Mouse (Mus musculus): ENCODE data around the gene Mllt3. TPM values are rescaled to one million over a fixed set of nuclear protein-coding genes. Genes with fewer than 3 reads are reported as not detected.

Mllt3 gene
- polyA plus RNA-seq, 1 experiment from 2014 or later, result 27.5 TPM

- Histone ChIP-seq H3K4me3 (ENCODE audit: low read length) (no peak overlapping the region), H3K36me3 (ENCODE audit: insufficient read depth, low read length) (no peaks in the 10 kb centered on the region), H3K4me2 (replicated peaks; ENCODE audit: low read depth, low read length) (no peak overlapping the region), H3K4me1 (ENCODE audit: insufficient read depth, low read length) (peaks cover 12% of the 10 kb centered on the region; the same call in 1 of the 2 replicates), H3K27ac (ENCODE audit: low read length) (no peak overlapping the region), H3K9me3 (ENCODE audit: low read length) (no peaks in the 10 kb centered on the region), H3K27me3 (ENCODE audit: insufficient read depth, low read length) (no peaks in the 10 kb centered on the region), H3K9ac (replicated peaks; ENCODE audit: low read length) (no peak overlapping the region)
- WGBS, result 61% methylated on average over 4 of the region's 4 CpGs
- no peak for ATAC-seq (ENCODE audit: low FRiP score, low TSS enrichment)
Observed at GRCm38 (mm10) chr4:87902584-87902983, 130.6 kb downstream of the Mllt3 start.

DNA sequence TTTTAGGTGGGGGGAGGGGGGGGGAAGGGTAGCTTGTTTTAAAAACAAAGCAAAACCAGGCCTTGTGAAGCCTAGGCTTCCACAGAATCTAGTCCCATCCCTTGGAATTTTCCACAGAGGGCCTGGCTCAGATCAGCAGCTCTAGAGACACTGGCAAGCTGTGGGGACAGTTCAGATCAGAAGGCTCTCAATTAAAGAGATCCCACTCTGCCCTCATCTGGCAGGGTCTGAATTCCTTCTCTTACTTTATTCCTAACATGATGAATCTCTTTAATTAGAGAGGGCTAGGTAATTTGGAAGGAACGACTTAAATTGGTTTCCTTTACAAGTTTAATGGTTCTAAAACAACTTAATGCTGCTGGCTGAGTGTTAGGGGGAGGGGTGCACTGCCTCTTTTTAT, 132.0 kb downstream of the Mllt3 start:
- no peaks in the 10 kb centered on the region for H3K27me3 ChIP-seq (ENCODE audit: insufficient read depth, low read length)
- 0 out of 2 replicates have a peak, but pooled peaks have one; percentile 54 for ATAC-seq (ENCODE audit: low FRiP score, low TSS enrichment)
- H3K27ac ChIP-seq (ENCODE audit: low read length), result no peak overlapping the region
- peaks cover 12% of the 10 kb centered on the region; the same call in 1 of the 2 replicates for H3K4me1 ChIP-seq (ENCODE audit: insufficient read depth, low read length)
- no peaks in the 10 kb centered on the region for H3K36me3 ChIP-seq (ENCODE audit: insufficient read depth, low read length)
- H3K9me3 ChIP-seq (ENCODE audit: low read length), result no peaks in the 10 kb centered on the region
- H3K4me3 ChIP-seq (ENCODE audit: low read length), result no peak overlapping the region
- H3K9ac ChIP-seq (replicated peaks; ENCODE audit: low read length), result no peak overlapping the region
- H3K4me2 ChIP-seq (replicated peaks; ENCODE audit: low read depth, low read length), result no peak overlapping the region
- 0% methylated on average over 1 of the region's 1 CpGs for WGBS

- ATAC-seq (ENCODE audit: low FRiP score, low TSS enrichment), result no peak
- Histone ChIP-seq H3K4me3 (ENCODE audit: low read length) (no peak overlapping the region), H3K9ac (replicated peaks; ENCODE audit: low read length) (no peak overlapping the region), H3K36me3 (ENCODE audit: insufficient read depth, low read length) (no peaks in the 10 kb centered on the region), H3K4me2 (replicated peaks; ENCODE audit: low read depth, low read length) (no peak overlapping the region), H3K27ac (ENCODE audit: low read length) (no peak overlapping the region), H3K9me3 (ENCODE audit: low read length) (no peaks in the 10 kb centered on the region), H3K4me1 (ENCODE audit: insufficient read depth, low read length) (no peaks in the 10 kb centered on the region), H3K27me3 (ENCODE audit: insufficient read depth, low read length) (no peaks in the 10 kb centered on the region)
- WGBS, result 81% methylated on average over 3 of the region's 3 CpGs
Observed at GRCm38 (mm10) chr4:87893498-87893897, 139.7 kb downstream of the Mllt3 start.

DNA sequence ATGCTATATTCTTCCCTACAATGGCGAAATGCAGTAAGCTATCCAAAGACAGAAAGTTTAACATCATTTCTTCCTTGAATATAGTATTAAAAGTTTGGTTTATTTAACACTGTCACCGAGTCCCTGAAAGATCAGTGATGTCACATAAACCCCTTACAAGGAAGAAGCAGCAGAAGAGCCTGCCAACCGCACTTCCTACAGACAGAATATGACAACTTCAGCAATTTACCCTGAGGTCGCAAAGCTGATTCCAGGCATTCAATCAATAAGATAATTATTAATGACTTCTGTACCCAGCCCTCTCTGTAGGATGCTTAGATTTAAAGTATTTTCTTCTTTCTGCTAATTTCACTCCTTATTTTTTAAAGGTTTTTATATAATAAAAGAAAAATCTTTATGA, 140.2 kb downstream of the Mllt3 start:
- 89% methylated on average over 4 of the region's 4 CpGs for WGBS
- no peak overlapping the region for H3K9ac ChIP-seq (replicated peaks; ENCODE audit: low read length)
- ATAC-seq (ENCODE audit: low FRiP score, low TSS enrichment), result no peak

DNA sequence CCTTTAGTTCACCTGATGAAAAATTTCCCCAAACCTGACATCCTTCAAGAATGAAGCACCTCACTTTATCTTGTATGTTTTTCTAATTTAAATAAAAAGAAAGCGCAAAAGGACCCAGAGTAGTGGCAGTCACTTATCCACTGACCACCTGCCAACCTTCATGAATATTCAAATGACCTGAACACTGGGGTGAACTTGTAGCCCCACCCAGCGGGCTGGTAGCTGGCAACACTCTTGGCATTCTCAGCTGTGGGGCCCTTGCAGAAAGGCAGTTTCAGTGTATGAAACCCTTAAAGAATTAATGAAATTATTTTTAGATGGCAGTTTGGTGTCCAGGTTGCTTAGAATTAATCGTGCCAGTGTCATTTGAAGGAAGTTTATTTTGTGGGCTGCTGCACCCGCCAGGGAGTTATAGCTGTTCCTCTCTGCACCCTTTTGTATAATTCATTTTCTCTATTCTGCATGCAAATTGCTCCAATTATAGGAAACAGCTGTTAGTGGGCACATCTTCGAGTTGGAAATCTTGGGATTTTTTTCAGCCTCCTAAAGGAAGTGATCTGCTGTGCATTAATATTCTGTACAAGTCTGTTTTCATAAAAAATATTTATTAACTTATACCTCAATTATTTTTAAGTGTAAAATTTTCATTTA, 149.8 kb downstream of the Mllt3 start:
- no peak overlapping the region for H3K9ac ChIP-seq (replicated peaks; ENCODE audit: low read length)
- H3K4me2 ChIP-seq (replicated peaks; ENCODE audit: low read depth, low read length), result no peak overlapping the region
- no peaks in the 10 kb centered on the region for H3K4me1 ChIP-seq (ENCODE audit: insufficient read depth, low read length)
- ATAC-seq (ENCODE audit: low FRiP score, low TSS enrichment), result no peak
- H3K9me3 ChIP-seq (ENCODE audit: low read length), result no peaks in the 10 kb centered on the region
- 82% methylated on average over 5 of the region's 5 CpGs for WGBS
- H3K27me3 ChIP-seq (ENCODE audit: insufficient read depth, low read length), result no peaks in the 10 kb centered on the region
- no peak overlapping the region for H3K4me3 ChIP-seq (ENCODE audit: low read length)
- H3K27ac ChIP-seq (ENCODE audit: low read length), result no peak overlapping the region
- H3K36me3 ChIP-seq (ENCODE audit: insufficient read depth, low read length), result no peaks in the 10 kb centered on the region

More for the DNA sequence above, 140.2 kb downstream of the Mllt3 start:
- Histone ChIP-seq H3K27ac (ENCODE audit: low read length) (no peak overlapping the region), H3K4me3 (ENCODE audit: low read length) (no peak overlapping the region), H3K9me3 (ENCODE audit: low read length) (no peaks in the 10 kb centered on the region), H3K27me3 (ENCODE audit: insufficient read depth, low read length) (no peaks in the 10 kb centered on the region), H3K4me2 (replicated peaks; ENCODE audit: low read depth, low read length) (no peak overlapping the region), H3K36me3 (ENCODE audit: insufficient read depth, low read length) (no peaks in the 10 kb centered on the region), H3K4me1 (ENCODE audit: insufficient read depth, low read length) (no peaks in the 10 kb centered on the region)

DNA sequence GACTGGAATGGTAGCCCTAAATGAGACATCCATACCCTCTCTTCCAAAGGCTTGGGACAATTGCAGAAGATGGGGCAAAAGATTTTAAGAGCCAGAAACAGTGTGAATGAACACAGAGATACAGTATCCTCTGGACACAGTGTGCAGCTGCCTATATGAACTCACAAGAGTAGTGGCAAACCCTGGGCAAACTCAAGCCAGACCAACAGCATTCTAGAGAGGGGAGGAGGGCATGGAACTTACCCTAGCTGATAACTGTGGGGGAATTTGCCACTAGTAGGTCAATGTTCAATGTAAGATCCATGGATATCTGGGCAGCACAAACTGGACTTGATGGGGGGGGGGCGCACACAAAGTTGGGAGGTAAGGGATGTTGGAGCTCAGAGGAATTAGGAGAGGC, 151.2 kb downstream of the Mllt3 start:
- Histone ChIP-seq H3K36me3 (ENCODE audit: insufficient read depth, low read length) (no peaks in the 10 kb centered on the region), H3K27ac (ENCODE audit: low read length) (no peak overlapping the region), H3K4me3 (ENCODE audit: low read length) (no peak overlapping the region), H3K4me1 (ENCODE audit: insufficient read depth, low read length) (no peaks in the 10 kb centered on the region), H3K4me2 (replicated peaks; ENCODE audit: low read depth, low read length) (no peak overlapping the region), H3K9me3 (ENCODE audit: low read length) (no peaks in the 10 kb centered on the region), H3K27me3 (ENCODE audit: insufficient read depth, low read length) (no peaks in the 10 kb centered on the region), H3K9ac (replicated peaks; ENCODE audit: low read length) (no peak overlapping the region)
- no peak for ATAC-seq (ENCODE audit: low FRiP score, low TSS enrichment)
- WGBS, result 100% methylated on average over 1 of the region's 1 CpGs

DNA sequence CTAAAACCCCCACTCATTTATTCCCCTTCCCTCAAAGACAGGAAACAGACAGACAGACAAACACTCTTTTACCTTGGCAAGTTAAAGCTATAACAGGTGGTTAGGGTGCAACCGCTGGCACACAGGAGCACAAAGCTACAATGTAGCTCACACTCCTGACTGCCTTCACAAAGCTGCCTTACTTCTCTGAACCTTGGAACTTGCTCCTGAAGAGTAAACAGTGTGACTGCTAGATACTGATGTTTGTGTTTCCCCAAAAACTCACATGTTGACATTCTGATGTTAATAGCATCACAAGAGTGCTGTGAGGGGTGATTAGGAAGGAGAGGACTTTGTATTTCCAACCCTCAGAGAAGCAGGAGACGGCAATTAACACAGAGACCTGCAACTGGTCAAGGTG, 151.6 kb downstream of the Mllt3 start:
- H3K4me1 ChIP-seq (ENCODE audit: insufficient read depth, low read length), result no peaks in the 10 kb centered on the region
- WGBS, result 93% methylated on average over 2 of the region's 2 CpGs
- H3K36me3 ChIP-seq (ENCODE audit: insufficient read depth, low read length), result no peaks in the 10 kb centered on the region
- no peaks in the 10 kb centered on the region for H3K9me3 ChIP-seq (ENCODE audit: low read length)
- ATAC-seq (ENCODE audit: low FRiP score, low TSS enrichment), result no peak
- no peak overlapping the region for H3K9ac ChIP-seq (replicated peaks; ENCODE audit: low read length)
- no peaks in the 10 kb centered on the region for H3K27me3 ChIP-seq (ENCODE audit: insufficient read depth, low read length)
- no peak overlapping the region for H3K4me3 ChIP-seq (ENCODE audit: low read length)
- no peak overlapping the region for H3K4me2 ChIP-seq (replicated peaks; ENCODE audit: low read depth, low read length)
- no peak overlapping the region for H3K27ac ChIP-seq (ENCODE audit: low read length)

DNA sequence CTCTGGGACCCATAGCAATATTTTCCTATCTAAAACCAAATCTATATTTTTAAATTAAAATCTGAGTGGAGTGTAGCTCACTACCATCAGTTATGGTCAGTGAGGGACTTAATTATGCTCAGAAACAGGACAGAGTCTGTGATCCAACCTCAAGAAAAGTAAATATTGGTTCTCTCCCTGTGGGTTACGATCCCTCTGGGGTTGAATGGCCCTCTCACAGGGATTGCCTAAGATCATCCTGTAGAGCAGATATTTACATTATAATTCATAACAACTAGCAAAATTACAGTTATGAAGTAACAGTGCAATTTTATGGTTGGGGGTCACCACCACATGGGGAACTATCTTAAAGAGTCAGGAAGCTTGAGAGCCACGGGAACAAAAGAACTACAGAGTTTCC, 152.9 kb downstream of the Mllt3 start:
- H3K4me2 ChIP-seq (replicated peaks; ENCODE audit: low read depth, low read length), result no peak overlapping the region
- no peaks in the 10 kb centered on the region for H3K36me3 ChIP-seq (ENCODE audit: insufficient read depth, low read length)
- no peak overlapping the region for H3K4me3 ChIP-seq (ENCODE audit: low read length)
- H3K9ac ChIP-seq (replicated peaks; ENCODE audit: low read length), result no peak overlapping the region
- H3K9me3 ChIP-seq (ENCODE audit: low read length), result no peaks in the 10 kb centered on the region
- no peaks in the 10 kb centered on the region for H3K27me3 ChIP-seq (ENCODE audit: insufficient read depth, low read length)
- 80% methylated on average over 2 of the region's 2 CpGs for WGBS
- ATAC-seq (ENCODE audit: low FRiP score, low TSS enrichment), result no peak
- H3K27ac ChIP-seq (ENCODE audit: low read length), result no peak overlapping the region
- no peaks in the 10 kb centered on the region for H3K4me1 ChIP-seq (ENCODE audit: insufficient read depth, low read length)

GRCm38 (mm10) chr4:87878701-87879100, 154.5 kb downstream of the Mllt3 start:
- Histone ChIP-seq H3K27me3 (ENCODE audit: insufficient read depth, low read length) (no peaks in the 10 kb centered on the region), H3K4me1 (ENCODE audit: insufficient read depth, low read length) (no peaks in the 10 kb centered on the region), H3K4me2 (replicated peaks; ENCODE audit: low read depth, low read length) (no peak overlapping the region), H3K4me3 (ENCODE audit: low read length) (no peak overlapping the region), H3K36me3 (ENCODE audit: insufficient read depth, low read length) (no peaks in the 10 kb centered on the region), H3K9ac (replicated peaks; ENCODE audit: low read length) (no peak overlapping the region), H3K9me3 (ENCODE audit: low read length) (no peaks in the 10 kb centered on the region), H3K27ac (ENCODE audit: low read length) (no peak overlapping the region)
- ATAC-seq (ENCODE audit: low FRiP score, low TSS enrichment), result no peak
- 91% methylated on average over 6 of the region's 6 CpGs for WGBS

- Histone ChIP-seq H3K4me3 (ENCODE audit: low read length) (no peak overlapping the region), H3K27me3 (ENCODE audit: insufficient read depth, low read length) (no peaks in the 10 kb centered on the region), H3K9me3 (ENCODE audit: low read length) (no peaks in the 10 kb centered on the region), H3K9ac (replicated peaks; ENCODE audit: low read length) (no peak overlapping the region), H3K27ac (ENCODE audit: low read length) (no peak overlapping the region), H3K4me2 (replicated peaks; ENCODE audit: low read depth, low read length) (no peak overlapping the region), H3K4me1 (ENCODE audit: insufficient read depth, low read length) (peaks cover 12% of the 10 kb centered on the region), H3K36me3 (ENCODE audit: insufficient read depth, low read length) (peaks cover 3% of the 10 kb centered on the region; the same call in 1 of the 2 replicates)
- no peak for ATAC-seq (ENCODE audit: low FRiP score, low TSS enrichment)
- 44% methylated on average over 2 of the region's 2 CpGs for WGBS
Observed at GRCm38 (mm10) chr4:87870563-87870962, 162.6 kb downstream of the Mllt3 start.
